Mouse (Mus musculus) right cerebral cortex, postnatal 14 days (tissue): ENCODE measurements at regions not wholly inside any gene's neighbourhood (a gene's known extent, or its start where the extent isn't known, plus 50 kb on each side); places are given as distances from the start of the nearest gene placed in this dataset.

ENCODE experiments used
- DNase-seq: peaks from one replicate; pipeline ENCODE4 v3.0.0; 2022

DNA sequence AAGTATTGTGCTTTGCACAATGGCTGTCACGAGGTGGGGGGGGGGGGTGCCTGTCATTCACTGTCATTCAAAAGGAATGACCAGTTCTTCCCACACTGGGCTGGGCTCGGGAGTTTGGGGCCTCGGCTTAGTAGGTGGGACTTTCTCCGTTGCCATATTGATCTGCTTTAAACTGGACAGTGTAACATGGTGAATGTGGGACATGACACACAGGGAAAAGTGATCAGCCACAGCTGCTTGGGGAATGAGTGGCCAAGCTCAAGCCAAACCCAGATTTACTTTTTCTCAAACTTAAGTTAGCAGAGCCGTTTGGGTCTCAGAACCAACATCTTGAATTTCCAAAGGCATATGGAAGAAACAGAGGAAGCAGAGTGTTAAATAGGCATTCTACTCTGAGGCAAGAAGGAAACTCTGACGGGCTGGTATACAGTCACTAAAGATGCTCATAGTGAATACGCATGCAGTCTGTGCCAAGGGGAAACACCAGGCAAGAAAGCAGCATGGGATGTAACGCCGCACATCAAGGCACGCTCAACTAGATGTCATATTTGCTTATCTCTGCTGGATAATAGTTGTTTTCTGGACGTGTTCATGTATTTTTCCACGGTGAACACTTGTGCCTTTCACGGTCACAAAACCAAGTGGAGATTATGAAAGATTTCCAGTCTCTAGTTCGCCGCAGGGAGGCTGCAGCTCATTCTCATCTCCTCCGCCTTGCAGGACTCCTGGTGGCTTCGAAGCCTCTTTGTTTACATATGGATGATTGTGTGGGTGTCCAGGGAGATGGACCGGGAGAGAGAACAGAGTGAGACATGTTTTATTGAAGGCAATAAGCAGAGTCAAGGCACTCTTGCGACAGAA, 72.3 kb upstream of the 1700024P04Rik start:
- no peak for DNase-seq

DNA sequence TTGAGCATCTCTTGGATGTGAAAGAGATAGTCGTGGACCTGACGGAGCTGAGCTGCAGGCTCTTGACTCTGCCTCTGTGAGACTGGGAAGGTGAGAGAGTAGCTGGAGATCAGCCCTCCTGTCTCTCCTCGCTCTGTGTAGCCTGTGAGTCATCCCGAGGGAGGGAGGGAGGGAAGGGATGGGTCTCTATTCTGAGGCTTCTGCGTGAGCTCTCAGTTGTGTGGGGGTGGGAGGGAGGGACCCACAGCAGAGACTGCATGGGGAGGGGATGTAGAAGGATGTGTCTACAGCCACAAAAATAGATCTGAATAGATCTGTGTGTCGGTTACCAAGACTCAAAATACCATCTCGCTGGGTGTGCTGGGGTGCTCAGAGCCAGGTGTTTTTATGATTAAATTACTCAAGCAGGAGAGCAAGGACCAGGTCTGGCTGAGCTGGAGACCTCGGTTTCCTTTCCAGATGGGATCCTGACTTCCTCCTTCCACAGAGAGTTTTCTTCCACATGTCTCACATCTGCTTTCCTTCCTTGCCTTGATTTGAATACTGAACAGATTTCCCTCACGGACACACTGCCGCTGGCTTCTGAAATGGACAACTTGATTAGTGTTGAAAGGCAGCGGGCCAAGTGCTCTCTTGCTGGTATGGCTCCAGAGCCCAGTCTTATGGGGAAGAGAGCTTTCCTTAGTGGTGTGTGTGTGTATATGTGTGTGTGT, 71.4 kb upstream of the 1700024P04Rik start:
- DNase-seq: peak; percentile 41

DNA sequence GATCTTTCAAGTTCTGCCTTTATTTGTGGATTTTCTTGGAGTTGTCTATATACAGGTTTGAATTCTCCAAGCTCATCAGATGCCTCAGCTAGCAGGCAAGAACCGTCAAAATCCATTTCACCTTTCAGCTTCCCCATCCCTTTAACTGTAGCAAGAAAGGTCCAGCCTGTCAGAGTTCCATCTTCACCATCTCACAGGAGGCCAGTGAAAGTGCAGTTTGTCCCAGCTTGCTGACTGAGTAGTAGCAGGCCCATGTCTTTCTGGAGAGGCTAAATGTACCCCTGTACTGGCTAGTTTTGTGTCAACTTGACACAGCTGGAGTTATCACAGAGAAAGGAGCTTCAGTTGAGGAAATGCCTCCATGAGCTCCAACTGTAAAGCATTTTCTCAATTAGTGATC, 67.7 kb upstream of the 1700024P04Rik start:
- DNase-seq: no peak

DNA sequence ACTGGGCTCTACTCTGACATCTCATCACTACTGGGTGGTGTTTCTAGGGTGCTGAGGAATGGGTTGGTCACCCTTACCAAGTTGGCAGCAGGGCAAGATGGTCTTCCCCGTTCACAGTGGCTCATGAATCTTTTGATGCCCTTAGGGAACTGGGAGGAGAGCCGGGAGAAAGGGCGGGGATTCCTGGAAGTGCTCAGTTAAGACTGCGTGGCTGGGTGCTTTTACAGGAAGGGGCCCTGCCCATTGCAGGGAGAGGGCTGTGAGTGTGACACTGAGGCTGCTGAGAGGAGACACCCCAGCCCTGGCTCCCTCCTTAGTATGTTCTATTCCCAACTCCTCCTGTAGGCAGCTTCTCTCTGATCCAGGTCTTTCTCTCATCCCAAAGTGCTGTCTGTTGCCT, 65.3 kb upstream of the 1700024P04Rik start:
- DNase-seq: no peak

DNA sequence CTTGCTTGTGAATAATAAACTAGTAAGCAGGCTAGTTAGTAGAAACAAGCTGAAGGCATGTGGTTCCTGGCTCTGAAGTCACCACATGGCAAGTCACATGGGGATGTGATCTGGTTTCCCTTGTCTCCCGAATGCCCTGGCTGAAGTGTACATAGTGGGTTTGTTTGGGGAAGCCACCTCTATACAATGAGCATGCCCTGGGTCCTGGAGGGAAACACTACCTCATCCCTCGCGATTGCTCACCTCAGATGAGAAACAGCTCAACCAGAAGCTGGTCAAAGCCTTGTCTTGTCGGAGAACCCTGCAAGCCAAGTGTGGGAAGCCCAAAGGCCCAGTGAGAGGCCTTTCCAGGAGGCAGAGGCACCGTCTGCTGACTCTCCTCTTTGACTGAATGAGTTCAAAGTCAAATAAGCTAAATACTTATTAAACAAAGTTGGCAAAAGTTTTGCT, 64.3 kb upstream of the 1700024P04Rik start:
- no peak for DNase-seq

DNA sequence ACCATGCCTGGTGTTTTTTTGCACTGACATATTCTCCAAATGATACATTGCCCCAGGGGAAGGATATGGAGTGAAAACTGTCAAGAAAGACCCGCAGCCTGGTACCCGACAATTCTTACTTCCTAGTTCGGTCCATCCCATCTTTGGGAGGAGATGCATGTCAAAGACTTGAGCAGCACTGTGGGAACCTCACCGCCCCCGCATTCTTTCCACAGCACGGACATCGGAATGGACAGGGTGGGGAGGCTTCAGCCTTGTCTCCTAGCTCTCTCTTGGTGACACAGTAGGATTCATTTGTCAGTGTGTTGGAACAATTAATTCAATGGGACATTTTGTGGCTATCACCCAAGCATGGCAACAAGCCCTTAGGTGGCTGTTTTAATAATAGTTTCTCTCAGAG, 62.9 kb upstream of the 1700024P04Rik start:
- DNase-seq: no peak

DNA sequence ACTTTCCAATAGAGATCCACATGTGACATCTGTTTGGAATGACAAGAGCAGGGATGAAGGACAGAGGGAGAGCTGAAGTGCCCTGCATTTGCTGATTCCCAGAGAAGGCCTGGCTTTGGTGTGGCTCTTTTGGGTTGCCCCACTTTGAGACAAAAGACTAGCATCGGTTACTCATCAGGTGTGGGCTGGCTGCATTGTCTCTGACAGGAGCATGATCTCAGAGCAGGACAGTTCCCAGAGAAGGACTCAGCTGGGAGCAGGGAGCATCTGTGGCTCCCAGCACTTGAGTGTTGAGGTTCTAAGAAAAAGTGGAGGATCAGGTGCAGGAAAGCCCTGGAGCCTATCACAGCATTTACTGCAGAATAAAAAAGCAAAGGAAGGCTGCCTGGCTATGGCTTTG, 62.4 kb upstream of the 1700024P04Rik start:
- no peak for DNase-seq

DNA sequence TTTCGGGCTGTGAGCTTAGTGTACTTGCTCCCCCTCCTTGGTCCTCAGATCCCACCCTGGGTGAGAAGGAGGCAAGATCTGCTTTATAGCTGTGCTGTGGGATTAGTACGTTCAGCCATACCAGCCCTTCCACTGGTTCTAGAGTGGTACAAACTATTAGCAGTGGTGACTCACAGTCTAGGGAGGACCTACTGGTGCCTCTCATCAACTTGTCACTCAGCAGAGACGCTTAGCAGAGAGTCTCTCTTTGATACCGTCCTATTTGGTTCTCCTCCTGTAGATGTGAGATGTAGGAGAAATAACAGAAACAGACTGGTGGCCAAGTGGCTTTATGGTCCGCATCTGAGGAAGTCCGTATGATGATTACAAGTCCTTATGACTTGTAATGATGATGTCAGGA, 57.7 kb upstream of the 1700024P04Rik start:
- no peak for DNase-seq

DNA sequence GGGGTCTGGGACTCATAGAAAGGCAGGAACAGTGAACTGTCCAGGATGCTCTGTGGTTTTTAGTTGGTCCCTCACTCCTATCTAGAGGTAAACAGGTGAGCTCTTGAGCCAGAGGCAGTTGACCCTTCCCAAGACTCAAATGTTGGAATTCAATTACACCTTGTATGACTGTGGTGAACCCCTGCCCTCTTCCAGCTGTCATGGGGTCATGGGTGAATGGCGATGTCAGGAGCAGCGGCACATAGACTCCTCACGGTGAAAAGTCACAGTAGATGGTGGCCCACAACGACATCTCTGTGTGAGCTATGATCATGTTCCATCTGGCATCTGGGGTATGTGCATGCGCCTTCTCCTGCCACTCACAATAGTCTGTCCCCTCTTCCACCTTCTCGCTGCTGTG, 56.9 kb upstream of the 1700024P04Rik start:
- no peak for DNase-seq

DNA sequence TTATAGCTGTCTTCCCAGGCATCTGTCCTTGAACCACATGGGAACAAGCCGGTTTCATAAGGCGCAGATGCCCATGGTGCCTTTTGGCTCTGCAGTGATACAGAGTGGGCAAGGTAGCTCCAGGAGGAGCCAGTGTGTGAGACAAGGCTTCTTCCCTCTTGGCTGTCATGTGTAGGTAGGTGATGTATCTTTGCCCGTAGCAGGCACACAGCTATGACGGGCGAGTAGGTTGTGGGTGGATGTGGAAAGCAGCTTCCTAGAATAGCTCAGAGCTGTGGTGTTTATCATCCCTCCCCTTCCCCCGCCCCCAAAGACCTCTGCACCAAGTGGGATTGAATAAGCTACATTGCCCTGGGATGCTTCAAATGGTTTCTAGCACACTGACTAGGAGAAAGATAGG, 56.5 kb upstream of the 1700024P04Rik start:
- no peak for DNase-seq

DNA sequence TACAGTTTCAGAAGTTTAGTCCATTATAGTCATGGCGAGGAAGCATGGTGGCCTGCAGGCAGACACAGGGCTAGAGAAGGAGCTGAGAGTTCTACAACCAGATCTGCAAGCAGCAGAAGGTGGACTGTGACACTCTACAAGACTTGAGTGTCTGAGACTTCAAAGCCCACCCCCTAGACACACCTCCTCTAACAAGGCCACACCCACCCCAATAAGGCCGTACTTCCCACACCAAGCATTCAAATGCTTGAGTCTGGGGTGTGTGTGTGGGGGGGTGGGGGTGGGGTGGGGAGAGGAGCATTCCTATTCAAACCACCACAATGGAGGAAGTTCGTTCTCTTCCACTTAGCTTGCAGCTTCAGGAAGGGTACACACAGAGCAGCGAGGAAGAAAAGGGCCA, 55.8 kb upstream of the 1700024P04Rik start:
- DNase-seq: no peak

DNA sequence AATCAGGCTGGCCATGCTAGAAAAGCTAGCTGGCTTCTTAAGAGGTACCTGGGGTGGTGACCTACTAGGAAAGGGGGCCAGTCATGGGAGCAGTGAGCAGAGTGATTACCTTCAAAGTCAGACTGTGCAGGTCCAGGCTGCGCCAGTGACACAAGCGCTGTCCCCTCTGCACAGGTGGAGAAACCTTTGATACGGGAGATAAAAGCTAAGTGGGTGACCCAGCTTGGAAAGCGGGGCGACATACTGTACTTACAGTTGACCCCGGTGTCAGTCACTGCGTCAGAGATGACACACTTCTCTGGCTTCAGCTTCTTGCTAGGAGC, 54.7 kb upstream of the 1700024P04Rik start:
- DNase-seq: no peak

DNA sequence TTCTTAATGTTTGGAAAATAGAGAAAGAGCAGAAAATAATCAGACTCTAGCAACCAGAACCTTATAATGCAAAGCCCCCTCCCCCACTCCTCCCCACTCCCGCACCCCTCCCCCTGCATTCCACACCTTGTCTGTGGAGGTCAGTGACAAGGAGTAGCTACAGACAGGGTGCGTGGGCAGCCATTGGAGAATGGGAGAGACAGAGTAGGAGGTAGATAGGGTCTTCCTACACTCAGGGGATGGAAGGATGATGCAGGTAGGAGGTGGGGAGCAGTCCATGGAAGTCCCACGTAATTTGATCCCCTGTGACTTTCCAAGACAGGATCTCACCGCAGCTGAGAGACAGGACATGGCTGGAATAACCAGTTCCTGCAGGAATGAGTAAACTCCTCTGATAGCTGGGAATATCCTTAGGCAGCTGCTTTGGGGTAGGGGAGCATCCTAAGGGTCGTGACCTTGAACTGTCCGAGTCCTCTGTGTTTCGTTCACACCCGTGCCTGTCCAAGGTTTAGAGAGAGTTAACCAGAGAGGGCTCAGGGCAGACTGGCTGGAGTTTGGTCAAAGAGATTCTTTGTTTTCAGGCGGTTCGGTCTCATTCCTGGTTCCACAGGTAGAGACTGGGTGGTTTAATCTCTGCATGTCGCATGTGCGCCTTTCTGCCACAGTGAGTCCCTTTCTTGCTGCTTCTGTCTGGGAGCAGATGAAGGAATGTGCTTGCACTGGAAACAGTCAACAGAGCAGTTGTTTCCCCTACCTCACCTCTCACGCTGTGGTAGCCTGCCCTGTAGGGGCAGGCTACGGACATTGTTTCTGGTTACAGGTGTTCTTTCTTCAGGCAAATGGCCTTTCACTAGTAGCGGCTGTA, 54.1 kb upstream of the 1700024P04Rik start:
- no peak for DNase-seq

DNA sequence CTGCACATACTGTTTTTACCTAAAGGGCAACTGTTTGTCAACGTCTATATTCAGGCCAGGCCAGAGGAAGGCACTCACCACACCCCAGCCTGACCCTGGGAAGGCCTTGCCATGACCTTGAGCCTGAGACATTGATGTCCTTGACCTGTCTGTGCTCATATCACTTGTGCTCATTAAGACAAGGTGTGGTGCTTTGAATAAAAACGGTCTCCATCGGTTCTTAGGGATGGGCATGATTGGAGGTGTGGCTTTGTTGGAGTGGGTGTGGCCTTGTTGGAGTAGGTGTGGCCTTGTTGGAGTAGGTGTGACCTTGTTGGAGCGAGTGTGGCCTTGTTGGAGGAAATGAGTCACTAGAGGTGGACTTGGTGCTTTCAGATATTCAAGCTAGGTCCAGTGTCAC, 52.8 kb upstream of the 1700024P04Rik start:
- DNase-seq: no peak
